Mouse (Mus musculus) megakaryocyte, embryonic 14.5 days (primary cell): Measurements from ENCODE around the gene Abcg4.
"Not testable (repeated sequence)": the region's sequence is repeated elsewhere in the genome, so short reads cannot be mapped to it uniquely, and the experiment has no call there.

Source experiments
- FLI1 ChIP-seq: IDR thresholded peaks from 2 replicates; pipeline ENCODE4 v1.6.1; 2012; ENCODE audit warnings: low read length, inconsistent platforms, mixed read lengths
- GATA1 ChIP-seq: IDR thresholded peaks from 3 replicates; pipeline ENCODE4 v1.6.1; 2012; ENCODE audit warnings: mixed read lengths, low read length, inconsistent platforms, borderline replicate concordance

DNA sequence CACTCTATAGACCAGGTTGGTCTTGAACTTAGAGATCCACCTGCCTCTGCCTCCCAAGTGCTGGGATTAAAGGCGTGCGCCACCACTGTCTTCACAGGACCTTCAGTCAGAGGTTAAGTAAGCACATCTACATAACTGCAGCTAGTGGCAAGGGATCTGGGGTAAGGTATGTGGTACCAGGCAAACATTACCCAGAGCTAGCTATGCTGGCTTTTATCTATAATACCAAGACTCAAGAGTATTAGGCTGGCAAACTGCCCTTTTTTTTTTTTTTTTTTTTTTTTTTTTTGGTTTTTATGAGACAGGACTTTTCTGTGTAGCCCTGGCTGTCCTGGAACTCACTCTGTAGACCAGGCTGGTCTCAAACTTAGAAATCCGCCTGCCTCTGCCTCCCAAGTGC, 11.6 kb upstream of the Abcg4 start:
- TF ChIP-seq GATA1, FLI1: not testable (repeated sequence)
